Mouse (Mus musculus) monocyte, adult 5-6 weeks (primary cell): ENCODE results near the gene Nfyb. TPM values are rescaled to one million over a fixed set of nuclear protein-coding genes. Genes with fewer than 3 reads are reported as not detected.

ENCODE experiments used
- ATAC-seq: fragments of 153-309, 156-312 bp; replicated peaks from 2 replicates; pipeline ENCODE4 v1.8.0; 2017; ENCODE audit warnings: mild to moderate bottlenecking; ENCODE audit not compliant: low TSS enrichment, insufficient number of reproducible peaks, severe bottlenecking, poor library complexity, low FRiP score
- total RNA-seq: library from RNA; stranded (forward); fragments of 200-1000, 200-491, 200-594 nt; gene quantifications from 3 replicates; pipeline ENCODE4 v1.2.3, GENCODE M21; 2017

Gene Nfyb
- 66.8 to 95.1 TPM (median 91.5 TPM) in 3 replicates for total RNA-seq

- ATAC-seq: peak; percentile 98
Measured at GRCm38 (mm10) chr10:82763840-82764631, at the start of gene Nfyb. Gene Nfyb (minus strand): TSS chr10:82764144.

GRCm38 (mm10) chr10:82811855-82812431 is 48.0 kb upstream of the Nfyb start:
- ATAC-seq: peak; percentile 76

GRCm38 (mm10) chr10:82809352-82809751 is 45.4 kb upstream of the Nfyb start:
- no peak for ATAC-seq

GRCm38 (mm10) chr10:82808891-82809290 is 44.9 kb upstream of the Nfyb start:
- ATAC-seq: no peak

- no peak for ATAC-seq
Measured at GRCm38 (mm10) chr10:82808155-82808554, 44.2 kb upstream of the Nfyb start.

- ATAC-seq: no peak
Measured at GRCm38 (mm10) chr10:82807238-82807637, 43.3 kb upstream of the Nfyb start.

- no peak for ATAC-seq
Measured at GRCm38 (mm10) chr10:82806414-82806813, 42.5 kb upstream of the Nfyb start.

- ATAC-seq: no peak
Measured at GRCm38 (mm10) chr10:82805111-82805510, 41.2 kb upstream of the Nfyb start.

GRCm38 (mm10) chr10:82804396-82804795 is 40.5 kb upstream of the Nfyb start:
- no peak for ATAC-seq

- no peak for ATAC-seq
Measured at GRCm38 (mm10) chr10:82800094-82800493, 36.1 kb upstream of the Nfyb start.

GRCm38 (mm10) chr10:82798312-82798933 is 34.5 kb upstream of the Nfyb start:
- ATAC-seq: no peak

GRCm38 (mm10) chr10:82797119-82797491 is 33.2 kb upstream of the Nfyb start:
- ATAC-seq: no peak

- ATAC-seq: no peak
Measured at GRCm38 (mm10) chr10:82796471-82797118, 32.7 kb upstream of the Nfyb start.

- ATAC-seq: no peak
Measured at GRCm38 (mm10) chr10:82795767-82796166, 31.8 kb upstream of the Nfyb start.

GRCm38 (mm10) chr10:82795071-82795731 is 31.3 kb upstream of the Nfyb start:
- no peak; the same call in 1 of the 2 replicates for ATAC-seq

- no peak for ATAC-seq
Measured at GRCm38 (mm10) chr10:82792311-82792710, 28.4 kb upstream of the Nfyb start.

- no peak for ATAC-seq
Measured at GRCm38 (mm10) chr10:82791713-82792112, 27.8 kb upstream of the Nfyb start.

- ATAC-seq: no peak
Measured at GRCm38 (mm10) chr10:82790504-82790903, 26.6 kb upstream of the Nfyb start.

- ATAC-seq: no peak
Measured at GRCm38 (mm10) chr10:82789181-82789580, 25.2 kb upstream of the Nfyb start.
